Mouse (Mus musculus) erythroblast, embryonic 14.5 days (primary cell): Measurements from ENCODE around the gene Zcwpw1.

ENCODE experiments used
- GATA1 ChIP-seq: IDR thresholded peaks from 2 replicates; pipeline ENCODE4 v1.6.1; 2012; ENCODE audit warnings: low read length, inconsistent platforms, mixed read lengths
- TAL1 ChIP-seq: IDR thresholded peaks from 3 replicates; pipeline ENCODE4 v1.6.1; 2012; ENCODE audit warnings: low read length, inconsistent platforms, mixed read lengths

GRCm38 (mm10) chr5:137825030-137825429 lies 37.4 kb downstream of the Zcwpw1 start:
- TF ChIP-seq GATA1: no peak
- no peak for TF ChIP-seq TAL1
